Comparison of ENCODE assay signal across 29 mouse cellular contexts in genomic region chr6:38123471-38124206, GRCm38 (mm10). TPM values are rescaled to one million over a fixed set of nuclear protein-coding genes. Genes with fewer than 3 reads are reported as not detected.
DNase-seq lines count a peak whose midpoint lies in the region; ATAC-seq and TF ChIP-seq lines count a peak whose summit lies in the region.
"Had no signal": no experiment of that assay in that cellular context is flagged by ENCODE, and none has a peak within 500 bp of the region (broad histone marks: within the 10 kb centered on the region; RNA-seq: fewer than 3 reads in every experiment).

No protein-coding gene starts in this region.

- 61% methylated on average over 18 of the region's 18 CpGs for WGBS in heart, adult 2 months
- 74% methylated on average over 18 of the region's 18 CpGs for WGBS in heart, embryonic 11.5 days (ENCODE audit: insufficient replicate concordance)
- 59% methylated on average over 18 of the region's 18 CpGs for WGBS in lung, postnatal 0 days
- WGBS in kidney, embryonic 16.5 days: 51% methylated on average over 18 of the region's 18 CpGs

- no peak for TF ChIP-seq CTCF in heart, adult 2 months (IDR thresholded peaks at IDR 0.05)
- no peak for TF ChIP-seq CTCF in lung, postnatal 0 days (IDR thresholded peaks at IDR 0.05)

- TF ChIP-seq POLR2A in heart, adult 2 months (IDR thresholded peaks at IDR 0.05; ENCODE audit: insufficient read depth, low read depth, low read length): no peak

- H3K4me3 ChIP-seq in heart, adult 2 months: no peak overlapping the region
- no peak overlapping the region for H3K4me3 ChIP-seq in heart, embryonic 11.5 days (ENCODE audit: low read depth, low read length)
- H3K4me3 ChIP-seq in lung, postnatal 0 days (ENCODE audit: low read depth, low read length): no peak overlapping the region
- H3K4me3 ChIP-seq in kidney, embryonic 16.5 days (ENCODE audit: low read length): 0 out of 2 replicates have a peak overlapping the region, but pooled peaks have one; percentile 2
- H3K4me3 ChIP-seq: forebrain, embryonic 12.5 days; heart, embryonic 15.5 days; hindbrain, embryonic 15.5 days; left cerebral cortex, adult 2 months; liver, embryonic 12.5 days; midbrain, embryonic 15.5 days; neural tube, embryonic 12.5 days had no signal

- no peaks in the 10 kb centered on the region for H3K27me3 ChIP-seq in heart, adult 2 months (ENCODE audit: control insufficient read depth, insufficient read depth, low read length)
- no peaks in the 10 kb centered on the region for H3K27me3 ChIP-seq in heart, embryonic 11.5 days (ENCODE audit: control insufficient read depth, insufficient read depth, low read length)
- H3K27me3 ChIP-seq in lung, postnatal 0 days (replicated peaks; ENCODE audit: insufficient read depth, low read length): no peaks in the 10 kb centered on the region
- H3K27me3 ChIP-seq in kidney, embryonic 16.5 days (ENCODE audit: insufficient read depth, low read length): no peaks in the 10 kb centered on the region
- H3K27me3 ChIP-seq: forebrain, embryonic 12.5 days; heart, embryonic 15.5 days; hindbrain, embryonic 15.5 days; liver, embryonic 12.5 days; midbrain, embryonic 15.5 days; neural tube, embryonic 12.5 days had no signal

- H3K9me3 ChIP-seq in heart, embryonic 11.5 days (replicated peaks; ENCODE audit: control insufficient read depth, low read length): no peaks in the 10 kb centered on the region
- no peaks in the 10 kb centered on the region for H3K9me3 ChIP-seq in lung, postnatal 0 days (ENCODE audit: low read length)
- peaks cover 3% of the 10 kb centered on the region; the same call in 1 of the 2 replicates for H3K9me3 ChIP-seq in kidney, embryonic 16.5 days (ENCODE audit: low read length)
- H3K9me3 ChIP-seq: forebrain, embryonic 12.5 days; heart, embryonic 15.5 days; hindbrain, embryonic 15.5 days; liver, embryonic 12.5 days; midbrain, embryonic 15.5 days; neural tube, embryonic 12.5 days had no signal

- no peaks in the 10 kb centered on the region for H3K79me2 ChIP-seq in heart, adult 2 months (replicated peaks; ENCODE audit: control insufficient read depth, insufficient read depth, low read length)

- ATAC-seq in heart, embryonic 11.5 days (replicated peaks; ENCODE audit: insufficient number of reproducible peaks, low FRiP score, low TSS enrichment): no peak
- peak; percentile 23 for ATAC-seq in lung, postnatal 0 days
- ATAC-seq in kidney, embryonic 16.5 days (ENCODE audit: low FRiP score, low TSS enrichment): no peak; the same call in 1 of the 2 replicates
- ATAC-seq in granulocyte monocyte progenitor cell, adult 5-6 weeks (replicated peaks; ENCODE audit: poor library complexity, severe bottlenecking): no peak
- ATAC-seq: CD4-positive, CD25-positive, alpha-beta regulatory T cell, adult 4 months; liver, embryonic 12.5 days; midbrain, embryonic 15.5 days had no signal

- TF ChIP-seq EP300 in heart, adult 2 months (IDR thresholded peaks at IDR 0.05; ENCODE audit: insufficient read depth, low read depth, low read length): no peak
- no peak for TF ChIP-seq EP300 in lung, postnatal 0 days (IDR thresholded peaks at IDR 0.05)

- no peak overlapping the region for H3K4me2 ChIP-seq in heart, embryonic 11.5 days
- H3K4me2 ChIP-seq in lung, postnatal 0 days (replicated peaks; ENCODE audit: low read depth, low read length): no peak overlapping the region
- H3K4me2 ChIP-seq in kidney, embryonic 16.5 days (replicated peaks; ENCODE audit: low read depth, low read length): peak overlapping the region; percentile 33
- H3K4me2 ChIP-seq: forebrain, embryonic 12.5 days; hindbrain, embryonic 15.5 days; liver, embryonic 12.5 days; lung, embryonic 14.5 days; midbrain, embryonic 15.5 days; neural tube, embryonic 12.5 days had no signal

- peaks cover 2% of the 10 kb centered on the region; the same call in 1 of the 2 replicates for H3K4me1 ChIP-seq in heart, adult 2 months (ENCODE audit: control insufficient read depth, insufficient read depth, low read length)
- peaks cover 9% of the 10 kb centered on the region; the same call in 1 of the 2 replicates for H3K4me1 ChIP-seq in heart, embryonic 11.5 days (ENCODE audit: control insufficient read depth, insufficient read depth, low read length)
- no peaks in the 10 kb centered on the region for H3K4me1 ChIP-seq in lung, postnatal 0 days (ENCODE audit: insufficient read depth, low read depth, low read length)
- H3K4me1 ChIP-seq in kidney, embryonic 16.5 days (ENCODE audit: insufficient read depth, low read length): peaks cover 36% of the 10 kb centered on the region
- H3K4me1 ChIP-seq: forebrain, embryonic 12.5 days; hindbrain, embryonic 15.5 days; midbrain, embryonic 15.5 days; neural tube, embryonic 12.5 days had no signal

- H3K36me3 ChIP-seq in heart, adult 2 months (ENCODE audit: control insufficient read depth, insufficient read depth, low read length): no peaks in the 10 kb centered on the region
- no peaks in the 10 kb centered on the region; the same call in 1 of the 2 replicates for H3K36me3 ChIP-seq in heart, embryonic 11.5 days (ENCODE audit: control insufficient read depth, insufficient read depth, low read length)
- H3K36me3 ChIP-seq in lung, postnatal 0 days (ENCODE audit: insufficient read depth, low read length): no peaks in the 10 kb centered on the region
- H3K36me3 ChIP-seq in kidney, embryonic 16.5 days (ENCODE audit: insufficient read depth, low read length): peaks cover 19% of the 10 kb centered on the region
- H3K36me3 ChIP-seq: heart, embryonic 15.5 days had no signal

- H3K27ac ChIP-seq in heart, adult 2 months: peak overlapping the region; percentile 69
- no peak overlapping the region for H3K27ac ChIP-seq in heart, embryonic 11.5 days (ENCODE audit: low read depth, low read length)
- peak overlapping the region; percentile 87 for H3K27ac ChIP-seq in lung, postnatal 0 days (ENCODE audit: low read length)
- peak overlapping the region; percentile 74 for H3K27ac ChIP-seq in kidney, embryonic 16.5 days (ENCODE audit: low read length)
- H3K27ac ChIP-seq: forebrain, embryonic 12.5 days; hindbrain, embryonic 15.5 days; left cerebral cortex, adult 2 months; liver, embryonic 12.5 days; macrophage; midbrain, embryonic 15.5 days; neural tube, embryonic 12.5 days had no signal

- no peak for DNase-seq in heart, adult 2 months
- DNase-seq in lung, postnatal 0 days (ENCODE audit: low spot score): no peak
- no peak for DNase-seq in lung, postnatal 10 days
- no peak for DNase-seq in ovary, postnatal 14 days (ENCODE audit: low spot score)
- DNase-seq in adipocyte (ENCODE audit: low spot score): no peak
- DNase-seq: adrenal gland, postnatal 25 days; cerebellum, adult 8-10 months; cerebellum, postnatal 36 days; embryo, embryonic 11 days; left cerebral cortex, postnatal 4 days; lung, embryonic 14.5 days; retina, postnatal 1 day; thymus, postnatal 14 days had no signal

- no peak overlapping the region for H3K9ac ChIP-seq in heart, adult 2 months (ENCODE audit: low read depth, low read length)
- no peak overlapping the region for H3K9ac ChIP-seq in heart, embryonic 11.5 days (ENCODE audit: low read depth, low read length)
- H3K9ac ChIP-seq in lung, postnatal 0 days (replicated peaks; ENCODE audit: low read depth): no peak overlapping the region
- H3K9ac ChIP-seq in kidney, embryonic 16.5 days (replicated peaks; ENCODE audit: low read length): 0 out of 2 replicates have a peak overlapping the region, but pooled peaks have one; percentile 6
- H3K9ac ChIP-seq: forebrain, embryonic 12.5 days; heart, embryonic 15.5 days; hindbrain, embryonic 15.5 days; liver, embryonic 12.5 days; lung, embryonic 14.5 days; midbrain, embryonic 15.5 days; neural tube, embryonic 12.5 days had no signal

- intact Hi-C loops in heart, adult 2 months (cut with DNase I): no loop called here

RNA-seq across cellular contexts. Expression of gene Atp6v0a4, which starts 0.7 kb away (rescaled TPM):
- total RNA-seq in heart, adult 2 months (2021): 1 to 10 TPM; 1.0 to 2.5 TPM
- 0.67 and 1.4 TPM in 2 replicates for polyA plus RNA-seq in heart, adult 2 months (2012; rRNA removed)
- 0.34 TPM in 1 of 2 replicates, not detected in the other for polyA plus RNA-seq in heart, embryonic 11.5 days (2014; fragmentation: Nextera tagmentation; extraction: Ambion mirVana)
- polyA plus RNA-seq in lung, postnatal 0 days (2015; fragmentation: Nextera tagmentation; extraction: Ambion mirVana): 16.0 and 20.0 TPM in 2 replicates
- 21.8 and 28.9 TPM in 2 replicates for polyA plus RNA-seq in kidney, embryonic 16.5 days (2015; fragmentation: Nextera tagmentation; extraction: Ambion mirVana)
- total RNA-seq in granulocyte monocyte progenitor cell, adult 5-6 weeks (2014; fragmentation: Nextera tagmentation): not detected in 2 replicates
- not detected in 2 replicates for total RNA-seq in granulocyte monocyte progenitor cell, adult 5-6 weeks (2017)
- total RNA-seq: hematopoietic stem cell, adult 5-6 weeks had no signal
- polyA plus RNA-seq: CD4-positive, CD25-positive, alpha-beta regulatory T cell, adult 4 months; forebrain, embryonic 12.5 days; macrophage had no signal

RNA-seq across cellular contexts. Expression of gene Tmem213, which starts 14.6 kb away (rescaled TPM):
- not detected for total RNA-seq in heart, adult 2 months (2021)
- polyA plus RNA-seq in heart, adult 2 months (2012; rRNA removed): not detected in 2 replicates
- not detected in 2 replicates for polyA plus RNA-seq in heart, embryonic 11.5 days (2014; fragmentation: Nextera tagmentation; extraction: Ambion mirVana)
- 66.6 and 99.1 TPM in 2 replicates for polyA plus RNA-seq in lung, postnatal 0 days (2015; fragmentation: Nextera tagmentation; extraction: Ambion mirVana)
- polyA plus RNA-seq in kidney, embryonic 16.5 days (2015; fragmentation: Nextera tagmentation; extraction: Ambion mirVana): 69.8 and 72.7 TPM in 2 replicates
- not detected in 2 replicates for total RNA-seq in granulocyte monocyte progenitor cell, adult 5-6 weeks (2014; fragmentation: Nextera tagmentation)
- not detected in 2 replicates for total RNA-seq in granulocyte monocyte progenitor cell, adult 5-6 weeks (2017)
- total RNA-seq: adrenal gland, postnatal 25 days; gastrocnemius, adult 8-10 months; hematopoietic stem cell, adult 5-6 weeks; layer of hippocampus, postnatal 10 days; left cerebral cortex, adult 2 months; left cerebral cortex, postnatal 4 days had no signal
- polyA plus RNA-seq: CD4-positive, CD25-positive, alpha-beta regulatory T cell, adult 4 months; forebrain, embryonic 12.5 days; hindbrain, embryonic 15.5 days; liver, embryonic 12.5 days; macrophage; midbrain, embryonic 15.5 days; neural tube, embryonic 12.5 days; spleen, adult 2 months had no signal

Comparison
In these comparisons a context has a peak if more than half of its experiments do, and no peak if none do; other contexts are left out.
1. RNA of gene Tmem213, which starts 14.6 kb away (polyA plus RNA-seq): 66.6 to 99.1 TPM in lung, postnatal 0 days and 69.8 to 72.7 TPM in kidney, embryonic 16.5 days; not detected in heart, adult 2 months and not detected in heart, embryonic 11.5 days; every median in the first group is over 10 times any median in the second.